Mouse (Mus musculus): Measurements from ENCODE around the gene Ccer1. TPM values are rescaled to one million over a fixed set of nuclear protein-coding genes. Genes with fewer than 3 reads are reported as not detected.
"Not testable (repeated sequence)": the region's sequence is repeated elsewhere in the genome, so short reads cannot be mapped to it uniquely, and the experiment has no call there.

The Ccer1 gene
- total RNA-seq (2021), result not detected
- long read RNA-seq, experiment 1, result 0 reads
- long read RNA-seq, experiment 2, result 0 reads

DNA sequence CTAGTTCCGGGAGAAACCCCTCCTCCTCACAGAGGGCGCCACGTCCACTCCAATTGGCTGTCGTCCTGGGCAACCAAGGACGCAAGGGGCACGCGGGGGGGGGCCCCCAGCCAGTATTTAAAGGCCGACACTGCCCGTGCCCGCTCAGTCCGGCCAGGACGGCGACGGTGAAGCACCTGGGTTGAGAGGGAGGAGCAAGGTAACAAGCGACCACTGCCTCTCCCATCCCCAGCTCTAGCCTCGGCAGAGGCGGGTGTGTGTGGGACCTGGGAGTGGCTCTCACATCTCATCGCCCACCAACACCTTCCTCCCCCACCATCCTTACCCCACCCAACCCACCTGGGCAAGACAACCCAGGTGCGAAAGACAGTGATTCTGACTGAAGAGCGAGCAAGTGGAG, at the start of gene Ccer1:
Gene Ccer1, plus strand, starts transcription at position 147 of the 400 bp plus-strand sequence.
- DNase-seq (ENCODE audit: low spot score in 2 of 2), result peak in 1 of 2 experiments; percentile 24

DNA sequence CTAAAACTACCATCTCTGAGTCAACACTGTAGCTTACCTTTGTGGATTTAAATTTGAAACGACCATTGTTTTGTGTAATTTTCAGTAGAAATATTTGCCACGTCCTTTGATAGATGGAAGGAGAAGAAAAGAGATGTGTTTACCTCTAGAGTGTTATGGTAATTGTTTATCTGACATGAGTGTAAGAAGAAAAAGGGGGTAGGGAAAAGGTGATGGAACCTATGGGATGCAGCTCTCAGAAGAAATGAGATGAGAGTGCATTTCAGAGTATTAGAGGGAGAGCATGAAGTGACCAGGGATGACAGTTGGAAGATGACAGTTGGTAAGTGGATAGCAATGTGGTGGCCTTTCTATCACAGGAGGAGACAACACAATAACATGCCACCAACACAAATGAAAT, 49.1 kb upstream of the Ccer1 start, which contains the start of gene Epyc:
Gene Epyc, plus strand, starts transcription at position 301 of the 400 bp plus-strand sequence.
- DNase-seq (ENCODE audit: low spot score in 2 of 2), result no peak

DNA sequence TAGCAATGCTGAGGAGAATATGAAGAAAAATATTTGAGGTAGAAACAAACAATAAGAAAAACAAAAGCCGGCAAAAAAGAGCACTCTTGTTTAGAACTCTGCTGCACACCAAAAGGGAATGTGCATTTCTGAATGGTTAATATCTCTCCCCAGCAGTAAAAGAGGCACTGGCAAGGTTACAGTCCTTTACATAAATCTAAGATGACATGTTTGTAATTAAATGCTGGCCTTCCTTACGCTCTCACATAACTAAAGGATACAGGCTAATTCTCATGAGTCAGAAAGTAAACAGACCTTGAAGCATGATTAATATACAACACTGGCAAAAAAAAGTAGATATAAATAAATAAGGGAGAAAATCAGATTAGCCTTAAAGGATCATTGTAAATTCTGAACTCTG, 42.5 kb upstream of the Ccer1 start:
- no peak for DNase-seq (ENCODE audit: low spot score in 2 of 2)

DNA sequence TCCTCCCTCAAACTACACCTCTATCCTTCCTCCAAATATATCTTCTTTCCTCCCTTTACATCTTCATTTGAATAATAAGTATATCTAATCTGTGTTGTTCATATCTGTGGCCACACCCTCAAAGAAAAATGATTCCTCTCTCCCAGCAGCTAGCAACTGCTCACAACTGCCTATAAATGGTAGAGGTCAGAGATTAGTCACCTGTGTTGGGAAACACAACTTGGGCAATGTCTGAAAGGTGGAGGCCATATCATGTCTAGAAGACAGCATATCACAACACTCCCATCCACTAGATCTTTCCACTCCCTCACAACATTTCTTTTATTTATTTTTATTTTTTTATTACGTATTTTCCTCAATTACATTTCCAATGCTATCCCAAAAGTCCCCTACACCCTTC, 33.4 kb upstream of the Ccer1 start:
- no peak for DNase-seq (ENCODE audit: low spot score in 2 of 2)

DNA sequence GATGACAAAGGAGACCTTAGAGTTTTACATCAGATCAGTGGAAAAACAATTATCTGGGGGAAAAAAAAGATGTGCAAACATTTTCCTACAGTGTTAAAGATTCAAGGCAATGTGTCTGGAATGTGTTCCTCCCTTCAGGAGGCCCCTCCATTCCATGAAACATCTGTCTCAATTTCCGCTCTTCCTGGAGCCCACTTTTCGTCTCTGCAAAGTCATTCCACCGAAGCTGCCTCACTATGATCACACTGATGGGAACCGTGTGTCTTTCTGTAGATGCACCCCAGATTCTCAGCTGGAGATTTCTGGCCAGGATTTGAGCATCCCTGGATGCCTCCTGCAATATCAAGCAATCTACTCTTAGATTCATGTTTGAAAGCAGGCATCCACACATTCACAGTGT, 24.2 kb upstream of the Ccer1 start:
- peak in 1 of 2 experiments; percentile 11 for DNase-seq (ENCODE audit: low spot score in 2 of 2)

DNA sequence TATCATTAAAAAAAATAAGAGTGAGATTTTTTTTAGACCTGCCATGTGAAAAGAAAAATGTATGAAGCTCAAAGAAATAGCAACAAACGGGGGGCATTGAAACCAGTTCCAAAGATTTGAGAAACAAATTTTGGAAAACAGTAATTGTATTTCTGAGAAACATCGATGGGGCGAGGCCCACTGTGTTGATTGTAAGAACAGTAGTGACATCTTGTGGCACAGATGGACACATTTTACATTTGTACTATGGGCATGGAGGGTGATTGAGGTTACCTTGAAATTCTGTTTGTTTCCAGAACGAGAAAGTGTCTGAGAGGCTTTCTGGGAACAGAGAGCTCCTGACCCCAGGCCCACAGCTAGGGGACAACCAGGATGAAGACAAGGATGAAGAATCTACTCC, 22.7 kb upstream of the Ccer1 start:
- no peak for DNase-seq (ENCODE audit: low spot score in 2 of 2)

DNA sequence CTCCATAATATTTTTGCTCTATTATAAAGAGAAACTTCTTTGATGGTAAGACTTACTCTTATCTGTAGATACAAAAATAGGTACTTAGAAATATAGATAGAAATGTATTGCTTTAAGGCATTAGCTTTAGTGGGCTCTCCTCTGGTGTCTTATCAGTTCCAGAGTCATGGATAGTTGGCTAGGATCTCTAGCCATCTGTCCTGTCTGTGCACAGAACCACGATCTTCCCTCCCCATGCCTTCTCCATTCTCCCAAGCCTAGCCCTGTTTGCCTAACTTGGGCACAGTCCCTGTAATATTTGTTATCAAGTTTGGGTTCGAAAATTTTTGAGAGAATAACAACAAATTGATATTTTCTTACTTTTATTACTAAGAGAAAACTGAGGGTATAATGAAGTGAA, 19.6 kb upstream of the Ccer1 start:
- DNase-seq (ENCODE audit: low spot score in 2 of 2), result no peak

DNA sequence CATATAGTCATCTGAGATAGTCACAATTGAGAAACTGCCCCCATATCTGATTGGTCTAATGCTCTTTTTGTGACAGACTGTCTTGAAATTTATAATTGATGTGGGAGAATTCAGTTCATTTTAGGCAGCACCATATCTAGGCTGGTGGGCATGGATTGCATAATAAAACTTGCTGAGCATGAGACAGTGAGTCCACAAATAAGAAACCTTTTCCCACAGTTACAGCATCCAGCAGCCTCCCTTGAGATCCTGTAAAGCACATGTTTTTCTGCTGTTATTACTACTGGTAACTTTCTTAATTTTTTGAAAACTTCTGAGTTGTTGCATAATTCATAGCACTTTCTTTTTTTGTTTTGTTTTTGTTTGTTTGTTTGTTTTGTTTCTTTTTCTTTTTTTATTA, 9.9 kb upstream of the Ccer1 start:
- no peak for DNase-seq (ENCODE audit: low spot score in 2 of 2)

DNA sequence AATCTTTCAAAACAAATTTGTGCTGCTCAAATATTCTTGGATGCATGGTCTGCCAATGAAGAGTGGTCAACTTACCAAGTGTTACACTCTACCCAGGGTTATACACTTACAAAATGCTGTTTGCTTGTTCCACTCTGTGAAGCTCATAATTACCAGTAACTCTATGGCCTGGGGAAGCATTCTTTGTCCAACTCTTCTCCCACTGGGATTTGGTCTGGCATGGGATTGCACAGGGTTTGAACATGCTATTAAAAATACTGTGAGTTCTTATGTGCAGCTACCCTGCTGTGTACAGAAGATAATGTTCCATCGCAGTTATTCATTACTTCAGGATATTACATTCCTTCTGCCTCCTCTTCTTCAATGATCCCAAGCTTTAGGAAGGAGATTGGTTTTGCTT, 5.7 kb upstream of the Ccer1 start:
- DNase-seq (ENCODE audit: low spot score in 2 of 2), result no peak

DNA sequence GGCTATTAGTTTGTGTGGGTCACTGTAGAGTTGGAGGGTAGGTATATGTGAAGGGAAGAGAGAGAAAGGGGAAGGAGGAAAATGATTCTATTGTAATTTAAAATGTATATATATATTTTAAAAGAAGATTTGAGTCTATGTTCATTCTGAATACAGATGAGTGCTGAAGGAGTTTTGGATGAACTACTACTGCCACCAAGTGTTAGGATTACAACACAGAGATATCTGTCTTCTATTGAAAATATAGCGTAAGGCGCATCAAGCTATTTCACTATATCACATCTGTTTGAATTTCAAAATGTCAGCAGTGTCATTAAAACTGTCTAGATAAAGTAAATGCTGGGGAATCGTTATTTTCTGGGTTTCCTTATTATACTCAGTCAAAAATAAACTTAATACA, 3.4 kb upstream of the Ccer1 start:
- no peak for DNase-seq (ENCODE audit: low spot score in 2 of 2)

DNA sequence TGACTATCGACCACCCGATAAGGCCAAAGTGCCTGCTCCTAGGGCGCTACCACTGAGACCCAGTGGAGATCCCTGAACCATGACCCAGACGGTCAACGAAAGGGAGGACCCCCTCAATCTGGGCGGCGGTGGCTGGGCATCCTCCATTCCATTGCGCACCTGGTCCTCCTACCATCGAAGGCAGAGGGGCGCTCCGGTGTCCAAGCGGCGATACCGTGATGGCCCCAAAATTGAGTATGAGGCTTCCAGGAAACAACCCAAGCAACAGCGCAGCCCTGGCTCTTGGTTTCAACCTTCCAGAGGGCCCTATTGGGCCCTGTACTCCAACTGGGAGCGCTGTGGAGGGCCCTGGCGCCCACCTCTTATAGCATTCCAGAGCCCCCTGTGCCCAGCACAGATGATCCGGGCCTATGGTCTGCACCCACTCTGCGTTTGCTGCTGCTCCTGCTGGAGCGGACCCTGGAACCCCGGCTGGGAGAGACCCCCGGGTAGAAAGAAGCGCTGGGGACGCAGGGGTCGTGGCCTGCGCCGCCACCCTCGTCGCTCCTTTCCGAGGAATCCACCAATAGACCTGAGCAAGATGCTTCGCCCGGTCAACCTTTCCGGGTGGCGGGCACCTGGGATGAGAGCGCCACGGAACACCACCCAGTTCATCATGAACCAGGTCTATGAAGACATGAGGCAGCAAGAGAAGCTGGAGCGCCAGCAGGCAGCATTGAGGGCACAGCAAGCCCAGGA, 708 bp downstream of the Ccer1 start:
- peak in 1 of 2 experiments; percentile 18 for DNase-seq (ENCODE audit: low spot score in 2 of 2)

DNA sequence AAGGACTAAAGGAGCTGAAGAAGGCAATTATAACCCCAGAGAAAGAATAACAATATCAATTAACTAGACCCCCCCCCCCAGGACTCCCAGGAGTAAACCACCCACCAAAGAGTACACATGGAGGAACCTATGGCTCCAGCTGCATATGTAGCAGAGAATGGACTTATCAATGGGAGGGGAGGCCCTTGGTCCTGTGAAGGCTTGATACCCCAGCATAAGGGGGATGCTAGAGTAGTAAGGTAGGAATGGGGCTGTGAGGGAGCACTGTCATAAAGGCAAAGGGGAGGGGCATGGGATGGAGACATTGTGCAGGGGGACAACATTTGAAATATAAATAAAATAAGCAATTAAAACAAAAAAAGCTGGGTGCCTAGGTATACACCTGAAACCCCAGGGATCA, 9.5 kb downstream of the Ccer1 start:
- DNase-seq (ENCODE audit: low spot score in 2 of 2), result no peak

DNA sequence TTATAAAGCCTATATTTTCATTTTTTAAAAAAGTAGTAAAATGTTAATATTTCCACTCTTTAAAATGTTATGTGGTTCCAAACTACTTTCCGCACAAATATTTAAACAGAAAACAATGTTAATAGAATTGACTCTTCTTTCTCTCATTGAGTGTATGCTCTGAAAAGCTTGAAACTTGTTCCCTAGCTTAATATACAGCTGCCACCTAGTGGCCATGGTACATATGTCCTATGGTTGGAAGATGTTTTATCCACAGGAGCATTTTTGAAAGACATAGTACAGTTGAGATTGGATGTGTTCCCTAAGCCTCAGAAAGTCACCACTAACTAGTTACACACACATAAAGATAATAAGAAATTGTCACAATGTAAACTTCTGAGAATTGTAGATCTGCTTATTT, 11.7 kb downstream of the Ccer1 start:
- DNase-seq (ENCODE audit: low spot score in 2 of 2), result peak in 1 of 2 experiments; percentile 30

DNA sequence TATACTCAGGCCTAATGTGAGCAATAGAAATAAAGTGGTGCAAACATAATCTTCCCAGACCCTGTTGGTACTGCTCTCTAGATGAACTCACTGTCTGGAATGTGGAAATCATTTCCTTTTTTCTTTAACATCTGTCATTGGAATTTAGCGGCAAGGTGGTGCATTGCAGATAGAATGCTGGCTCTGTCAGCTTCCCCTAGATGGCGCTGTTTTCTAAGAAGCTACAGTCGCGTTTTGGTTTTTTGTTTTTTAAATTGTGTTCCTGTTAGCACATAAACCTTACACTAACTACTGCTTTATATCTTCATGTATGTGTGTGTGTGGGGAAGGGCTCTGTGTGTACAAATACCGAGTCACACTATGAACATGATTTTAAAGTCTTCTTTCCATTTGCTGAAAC, 19.8 kb downstream of the Ccer1 start:
- peak in 1 of 2 experiments; percentile 17 for DNase-seq (ENCODE audit: low spot score in 2 of 2)

DNA sequence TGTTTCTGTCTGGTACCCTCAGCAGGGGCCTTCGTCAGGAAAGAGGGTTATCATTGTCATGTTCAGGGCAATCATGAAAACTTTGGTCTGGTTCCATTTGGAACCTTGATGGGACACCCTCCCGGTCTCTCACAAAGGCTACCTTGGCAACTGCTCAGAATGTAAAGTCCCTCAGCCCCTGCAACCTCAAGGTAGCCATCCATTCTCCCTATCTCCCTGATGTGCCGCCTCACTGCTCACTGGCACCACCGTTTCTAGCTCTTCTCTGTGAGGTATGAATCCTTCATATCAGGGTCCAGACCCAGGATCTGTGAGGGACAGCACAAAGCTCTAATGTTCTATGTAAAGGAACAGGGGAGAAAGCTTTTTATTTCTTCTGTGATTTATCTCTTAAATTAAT, 21.7 kb downstream of the Ccer1 start:
- no peak for DNase-seq (ENCODE audit: low spot score in 2 of 2)

DNA sequence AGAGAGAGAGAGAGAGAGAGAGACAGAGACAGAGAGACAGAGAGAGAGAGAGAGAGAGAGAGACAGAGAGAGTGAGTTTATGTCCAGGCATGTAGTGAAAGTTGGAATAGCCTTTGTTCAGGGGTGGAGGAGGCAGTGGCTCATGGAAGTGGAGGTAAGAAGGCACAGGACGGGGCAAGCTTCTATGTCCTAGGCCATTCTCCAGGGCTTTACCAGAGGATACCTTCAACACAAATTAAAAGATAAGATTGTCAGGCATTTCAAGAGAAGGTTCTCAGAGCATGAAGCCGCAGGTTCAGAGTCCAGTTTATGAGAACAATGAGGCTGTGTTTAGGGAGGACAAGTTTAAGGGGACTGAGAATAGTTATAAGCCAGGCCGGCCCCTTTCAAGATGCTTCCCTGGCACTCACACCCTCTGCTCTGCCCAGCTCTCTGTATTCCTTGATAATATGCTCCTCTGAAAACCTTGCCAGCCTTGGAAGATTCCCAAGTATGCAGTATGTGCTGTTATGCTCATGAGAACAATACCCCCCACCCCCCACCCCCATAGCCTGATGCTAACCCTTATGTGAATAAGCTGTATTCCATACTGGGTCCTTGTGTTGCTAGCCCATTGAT, 22.5 kb downstream of the Ccer1 start:
- no peak for DNase-seq (ENCODE audit: low spot score in 2 of 2)

DNA sequence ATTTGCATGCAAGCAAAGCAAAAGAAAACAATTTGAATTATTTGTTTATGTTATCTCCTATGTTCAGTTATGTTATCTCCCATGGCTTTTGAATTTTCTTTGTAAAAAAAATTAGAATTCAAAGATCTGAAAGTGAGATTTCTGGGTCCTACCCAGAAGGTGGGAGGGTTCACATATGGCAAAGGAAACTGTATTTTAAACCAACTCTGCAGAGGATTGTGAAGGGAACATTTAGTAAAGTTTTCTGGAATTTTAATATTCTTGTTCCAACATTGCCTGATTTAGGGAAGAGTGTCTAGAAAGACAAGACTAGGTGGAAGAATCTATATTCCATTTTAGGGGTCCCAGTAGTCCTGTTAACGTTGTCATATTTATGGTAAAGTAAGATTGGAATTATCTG, 24.4 kb downstream of the Ccer1 start:
- no peak for DNase-seq (ENCODE audit: low spot score in 2 of 2)

DNA sequence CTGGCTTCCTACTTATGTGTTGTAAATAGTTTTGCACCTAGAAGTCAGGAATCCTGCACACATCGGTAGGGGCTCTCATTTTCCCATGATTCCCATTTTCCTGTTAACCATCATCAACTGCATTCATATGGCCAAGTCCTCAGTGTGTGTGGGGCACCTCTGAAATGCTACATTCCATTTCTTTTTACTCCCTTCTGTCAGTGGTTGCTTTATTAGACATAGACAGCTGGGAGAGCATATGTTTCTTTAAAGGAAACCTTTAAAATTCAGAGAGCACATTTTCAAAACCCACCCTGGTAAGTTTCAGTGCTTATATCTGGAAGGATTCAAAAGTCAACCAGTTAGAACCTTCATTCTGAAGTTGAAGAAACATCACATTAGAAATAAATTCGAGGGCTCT, 25.2 kb downstream of the Ccer1 start:
- DNase-seq (ENCODE audit: low spot score in 2 of 2), result no peak

DNA sequence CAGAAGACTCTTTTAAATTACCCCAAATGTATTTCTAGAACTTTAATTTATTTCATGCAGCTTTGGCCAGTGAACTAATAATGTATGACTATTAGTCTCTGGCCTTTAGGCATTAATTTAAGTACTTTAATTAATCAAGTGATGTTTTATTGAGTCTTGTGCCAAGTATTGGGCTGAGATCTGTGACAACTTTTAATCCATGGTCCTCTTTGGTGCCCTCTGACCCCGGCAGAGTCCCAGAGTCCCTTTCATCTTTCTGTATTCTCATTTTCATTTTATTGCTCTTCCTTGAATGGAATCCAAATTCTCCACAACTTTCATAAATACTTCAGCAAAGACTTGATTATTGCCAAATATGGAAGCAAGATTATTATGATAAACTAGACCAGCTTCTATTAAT, 27.8 kb downstream of the Ccer1 start:
- DNase-seq (ENCODE audit: low spot score in 2 of 2), result no peak

DNA sequence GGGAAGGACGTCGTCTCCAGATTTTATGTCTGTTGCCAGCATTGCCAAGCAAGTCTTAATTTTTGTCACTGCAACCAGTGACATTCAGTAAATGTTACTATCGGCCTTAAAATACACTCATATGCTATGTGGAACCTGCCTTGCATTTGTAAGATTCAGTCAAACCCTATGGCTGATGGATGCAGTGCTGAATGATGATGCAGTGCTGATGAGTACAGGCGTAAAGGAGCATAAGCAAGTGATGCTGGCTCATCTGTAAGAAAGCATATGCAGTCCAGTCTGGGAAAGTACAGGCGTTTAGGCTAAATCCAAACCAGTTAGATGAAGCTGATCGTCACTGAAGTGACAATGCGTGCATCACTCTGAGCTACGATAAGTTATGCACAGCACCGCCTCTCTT, 29.9 kb downstream of the Ccer1 start:
- no peak for DNase-seq (ENCODE audit: low spot score in 2 of 2)

DNA sequence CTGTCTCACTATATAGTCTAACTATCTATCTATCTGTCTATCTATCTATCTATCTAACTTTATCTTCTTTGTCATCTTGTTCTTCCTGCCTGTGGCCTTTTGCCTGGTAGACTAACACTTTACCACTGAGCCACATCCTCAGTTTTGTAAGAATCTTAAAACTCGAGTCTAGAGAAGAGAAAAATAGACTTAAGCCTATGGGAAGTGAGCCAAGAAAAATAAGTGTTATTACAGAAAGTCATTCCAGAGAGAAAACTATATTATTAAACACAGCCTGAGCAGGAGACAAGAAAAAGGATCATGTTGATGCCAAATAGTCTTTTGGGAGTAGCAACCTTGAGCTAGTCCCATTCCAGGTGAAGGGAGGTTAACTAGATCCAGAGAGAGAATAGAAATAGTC, 33.1 kb downstream of the Ccer1 start:
- DNase-seq (ENCODE audit: low spot score in 2 of 2), result no peak

DNA sequence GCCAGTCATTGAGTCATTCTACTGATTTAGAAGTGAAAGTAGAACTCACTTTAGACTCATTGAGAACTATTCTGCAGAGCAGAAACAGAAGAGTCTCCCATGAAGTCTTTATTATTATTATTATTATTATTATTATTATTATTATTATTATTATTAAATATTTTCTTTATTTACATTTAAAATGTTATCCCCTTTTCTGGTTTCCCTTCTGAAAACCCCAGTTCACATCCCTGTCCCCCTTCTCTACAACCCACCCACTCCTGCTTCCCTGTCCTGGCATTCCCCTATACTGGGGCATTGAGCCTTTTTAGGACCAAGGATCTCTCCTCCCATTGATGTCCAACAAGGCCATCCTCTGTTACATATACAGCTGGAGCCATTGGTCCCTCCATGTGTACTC, 33.8 kb downstream of the Ccer1 start, which contains the start of gene C030005K15Rik:
Gene C030005K15Rik, minus strand, starts transcription at position 101 of the 400 bp plus-strand sequence.
- not testable (repeated sequence) for DNase-seq (ENCODE audit: low spot score in 2 of 2)

All from gastrocnemius, postnatal 4 days (tissue).